In the genomic region with DNA sequence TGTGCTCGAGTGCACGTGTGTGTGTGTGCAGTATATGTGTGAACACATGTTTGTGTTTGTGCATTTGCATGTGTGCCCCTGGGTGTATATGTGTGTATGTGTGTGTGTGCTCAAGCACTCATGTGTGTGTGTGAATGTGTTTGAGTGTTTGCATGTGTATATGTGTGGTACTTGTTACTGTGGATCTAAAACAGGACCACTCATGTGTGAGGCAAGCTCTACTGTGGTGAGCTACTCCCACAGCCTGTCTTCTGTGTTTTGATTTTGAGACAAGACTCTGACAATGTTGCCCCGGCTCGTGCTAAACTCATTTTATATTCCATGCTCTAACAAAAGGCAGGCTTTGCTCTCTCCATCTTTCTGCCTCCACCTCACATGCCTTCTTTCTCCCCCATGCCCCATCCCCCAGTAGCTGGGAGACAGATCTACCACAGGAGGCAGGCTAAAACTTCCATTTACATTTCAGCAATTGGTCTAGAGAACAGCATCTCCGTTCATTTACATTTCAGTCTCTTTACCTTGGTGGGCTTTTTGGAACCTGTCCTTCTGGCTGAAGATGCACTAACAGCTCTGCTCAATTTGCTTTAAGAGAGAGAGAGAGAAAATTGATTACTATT, we compare ENCODE assay signal across 28 mouse cellular contexts.
DNase-seq lines count a peak whose midpoint lies in the region; ATAC-seq and TF ChIP-seq lines count a peak whose summit lies in the region.
"Had no signal": no experiment of that assay in that cellular context is flagged by ENCODE, and none has a peak within 500 bp of the region (broad histone marks: within the 10 kb centered on the region; RNA-seq: fewer than 3 reads in every experiment).

No protein-coding gene starts in this region.

- H3K4me3 ChIP-seq in forebrain, embryonic 12.5 days (replicated peaks): no peak overlapping the region
- H3K4me3 ChIP-seq in forebrain, embryonic 11.5 days (ENCODE audit: low read depth, low read length): no peak overlapping the region
- no peak overlapping the region for H3K4me3 ChIP-seq in midbrain, embryonic 12.5 days
- no peak overlapping the region for H3K4me3 ChIP-seq in midbrain, embryonic 10.5 days
- H3K4me3 ChIP-seq in forebrain, embryonic 14.5 days (ENCODE audit: low read depth, low read length): no peak overlapping the region
- no peak overlapping the region for H3K4me3 ChIP-seq in midbrain, embryonic 15.5 days
- H3K4me3 ChIP-seq in thymus, adult 2 months (ENCODE audit: control insufficient read depth, insufficient read depth, low read length): no peak overlapping the region
- H3K4me3 ChIP-seq: embryonic facial prominence, embryonic 12.5 days; heart, embryonic 12.5 days; hindbrain, embryonic 13.5 days; kidney, embryonic 15.5 days; limb, embryonic 12.5 days; liver, embryonic 15.5 days had no signal

- no peak overlapping the region for H3K4me2 ChIP-seq in forebrain, embryonic 12.5 days
- no peak overlapping the region for H3K4me2 ChIP-seq in forebrain, embryonic 11.5 days (ENCODE audit: low read depth, low read length, severe bottlenecking)
- no peak overlapping the region for H3K4me2 ChIP-seq in midbrain, embryonic 12.5 days (replicated peaks)
- no peak overlapping the region for H3K4me2 ChIP-seq in forebrain, embryonic 14.5 days (ENCODE audit: low read length)
- no peak overlapping the region for H3K4me2 ChIP-seq in midbrain, embryonic 15.5 days
- H3K4me2 ChIP-seq: embryonic facial prominence, embryonic 12.5 days; heart, embryonic 12.5 days; hindbrain, embryonic 13.5 days; kidney, embryonic 15.5 days; limb, embryonic 12.5 days; liver, embryonic 15.5 days; lung, embryonic 14.5 days had no signal

- TF ChIP-seq POLR2A in thymus, adult 2 months (IDR thresholded peaks at IDR 0.05; ENCODE audit: control insufficient read depth, extremely low read depth, insufficient read depth, low read length, poor library complexity): no peak

- ATAC-seq in forebrain, embryonic 12.5 days (ENCODE audit: low FRiP score): 0 out of 2 replicates have a peak, but pooled peaks have one; percentile 30
- no peak for ATAC-seq in forebrain, embryonic 11.5 days (replicated peaks; ENCODE audit: low FRiP score)
- ATAC-seq in midbrain, embryonic 12.5 days (ENCODE audit: low FRiP score, low read depth): peak; percentile 60; the same call in 1 of the 2 replicates
- peak; percentile 60 for ATAC-seq in forebrain, embryonic 14.5 days
- peak; percentile 54 for ATAC-seq in midbrain, embryonic 15.5 days (replicated peaks)
- ATAC-seq: activated CD4-positive, CD25-positive, alpha-beta regulatory T cell, adult 4 months; inflammation-experienced regulatory T-cells, adult 6 months had no signal

- WGBS in forebrain, embryonic 12.5 days: 34% methylated on average over 5 of the region's 5 CpGs
- WGBS in forebrain, embryonic 11.5 days: 41% methylated on average over 5 of the region's 5 CpGs
- WGBS in midbrain, embryonic 12.5 days: 33% methylated on average over 5 of the region's 5 CpGs
- 39% methylated on average over 5 of the region's 5 CpGs for WGBS in midbrain, embryonic 10.5 days
- 46% methylated on average over 5 of the region's 5 CpGs for WGBS in forebrain, embryonic 14.5 days
- 37% methylated on average over 5 of the region's 5 CpGs for WGBS in midbrain, embryonic 15.5 days
- 85% methylated on average over 5 of the region's 5 CpGs for WGBS in thymus, adult 2 months

- 0 out of 2 replicates have a peak overlapping the region, but pooled peaks have one; percentile 3 for H3K27ac ChIP-seq in forebrain, embryonic 12.5 days
- H3K27ac ChIP-seq in forebrain, embryonic 11.5 days (ENCODE audit: low read depth, low read length): no peak overlapping the region
- H3K27ac ChIP-seq in midbrain, embryonic 12.5 days (replicated peaks): 0 out of 2 replicates have a peak overlapping the region, but pooled peaks have one; percentile 35
- no peak overlapping the region for H3K27ac ChIP-seq in midbrain, embryonic 10.5 days (replicated peaks)
- no peak overlapping the region for H3K27ac ChIP-seq in forebrain, embryonic 14.5 days (ENCODE audit: low read depth, low read length)
- H3K27ac ChIP-seq in midbrain, embryonic 15.5 days: peak overlapping the region; percentile 45; the same call in 1 of the 2 replicates
- H3K27ac ChIP-seq in thymus, adult 2 months (ENCODE audit: control insufficient read depth, insufficient read depth, low read length): no peak overlapping the region
- H3K27ac ChIP-seq: embryonic facial prominence, embryonic 12.5 days; hindbrain, embryonic 13.5 days; kidney, embryonic 15.5 days; limb, embryonic 12.5 days; liver, embryonic 15.5 days had no signal

- no peak for DNase-seq in forebrain, embryonic 11.5 days (ENCODE audit: low spot score)
- DNase-seq in midbrain, embryonic 10.5 days (ENCODE audit: low spot score): no peak
- peak; percentile 28 for DNase-seq in forebrain, embryonic 14.5 days (ENCODE audit: low spot score)
- DNase-seq in thymus, adult 2 months: no peak
- no peak for DNase-seq in adrenal gland, adult 8-10 months
- DNase-seq: adrenal gland, adult 2 months; cerebellum, adult 11 months; cerebellum, adult 9-10 months; cerebellum, postnatal 36 days; gastrocnemius, postnatal 25 days; heart, adult 18-20 months; heart, postnatal 4 days; kidney, adult 11 months; kidney, postnatal 25 days; lung, embryonic 14.5 days; lung, postnatal 14 days; right cerebral cortex, postnatal 25 days had no signal

- H3K4me1 ChIP-seq in forebrain, embryonic 12.5 days: peaks cover 10% of the 10 kb centered on the region
- no peaks in the 10 kb centered on the region for H3K4me1 ChIP-seq in forebrain, embryonic 11.5 days (replicated peaks; ENCODE audit: control insufficient read depth, insufficient read depth, low read length)
- H3K4me1 ChIP-seq in midbrain, embryonic 12.5 days: peaks cover 7% of the 10 kb centered on the region; the same call in 1 of the 2 replicates
- peaks cover 25% of the 10 kb centered on the region for H3K4me1 ChIP-seq in midbrain, embryonic 10.5 days
- H3K4me1 ChIP-seq in forebrain, embryonic 14.5 days (ENCODE audit: control insufficient read depth, insufficient read depth, low read length): no peaks in the 10 kb centered on the region
- peaks cover 6% of the 10 kb centered on the region for H3K4me1 ChIP-seq in midbrain, embryonic 15.5 days
- no peaks in the 10 kb centered on the region for H3K4me1 ChIP-seq in thymus, adult 2 months (replicated peaks; ENCODE audit: control insufficient read depth, insufficient read depth, low read length)
- H3K4me1 ChIP-seq: liver, embryonic 15.5 days had no signal

- no peaks in the 10 kb centered on the region for H3K9me3 ChIP-seq in forebrain, embryonic 12.5 days
- no peaks in the 10 kb centered on the region for H3K9me3 ChIP-seq in forebrain, embryonic 11.5 days (ENCODE audit: control insufficient read depth, low read length)
- no peaks in the 10 kb centered on the region for H3K9me3 ChIP-seq in midbrain, embryonic 12.5 days
- no peaks in the 10 kb centered on the region for H3K9me3 ChIP-seq in midbrain, embryonic 10.5 days (replicated peaks)
- H3K9me3 ChIP-seq in forebrain, embryonic 14.5 days (replicated peaks; ENCODE audit: control insufficient read depth, low read length): no peaks in the 10 kb centered on the region
- H3K9me3 ChIP-seq in midbrain, embryonic 15.5 days: no peaks in the 10 kb centered on the region
- H3K9me3 ChIP-seq: embryonic facial prominence, embryonic 12.5 days; heart, embryonic 12.5 days; hindbrain, embryonic 13.5 days; kidney, embryonic 15.5 days; liver, embryonic 15.5 days had no signal

- no peak for TF ChIP-seq CTCF in thymus, adult 2 months (IDR thresholded peaks at IDR 0.05; ENCODE audit: borderline replicate concordance, control insufficient read depth, extremely low read depth, insufficient read depth, low read length, poor library complexity)

- H3K36me3 ChIP-seq in forebrain, embryonic 12.5 days (replicated peaks): no peaks in the 10 kb centered on the region
- no peaks in the 10 kb centered on the region for H3K36me3 ChIP-seq in forebrain, embryonic 11.5 days (ENCODE audit: control insufficient read depth, insufficient read depth, low read length)
- no peaks in the 10 kb centered on the region for H3K36me3 ChIP-seq in midbrain, embryonic 12.5 days
- no peaks in the 10 kb centered on the region for H3K36me3 ChIP-seq in midbrain, embryonic 10.5 days
- no peaks in the 10 kb centered on the region for H3K36me3 ChIP-seq in forebrain, embryonic 14.5 days (ENCODE audit: control insufficient read depth, insufficient read depth, low read length)
- H3K36me3 ChIP-seq in midbrain, embryonic 15.5 days (replicated peaks): no peaks in the 10 kb centered on the region
- H3K36me3 ChIP-seq in thymus, adult 2 months (ENCODE audit: control insufficient read depth, insufficient read depth, low read length): no peaks in the 10 kb centered on the region
- H3K36me3 ChIP-seq: embryonic facial prominence, embryonic 12.5 days; heart, embryonic 12.5 days; hindbrain, embryonic 13.5 days; kidney, embryonic 15.5 days; limb, embryonic 12.5 days; liver, embryonic 15.5 days had no signal

- H3K27me3 ChIP-seq in forebrain, embryonic 12.5 days: no peaks in the 10 kb centered on the region
- H3K27me3 ChIP-seq in forebrain, embryonic 11.5 days (ENCODE audit: control insufficient read depth, insufficient read depth, low read length): no peaks in the 10 kb centered on the region
- H3K27me3 ChIP-seq in midbrain, embryonic 12.5 days: no peaks in the 10 kb centered on the region
- no peaks in the 10 kb centered on the region for H3K27me3 ChIP-seq in midbrain, embryonic 10.5 days (ENCODE audit: low read depth, poor library complexity, severe bottlenecking)
- H3K27me3 ChIP-seq in forebrain, embryonic 14.5 days (replicated peaks; ENCODE audit: control insufficient read depth, insufficient read depth, low read length): no peaks in the 10 kb centered on the region
- H3K27me3 ChIP-seq in midbrain, embryonic 15.5 days (replicated peaks): no peaks in the 10 kb centered on the region
- no peaks in the 10 kb centered on the region for H3K27me3 ChIP-seq in thymus, adult 2 months (ENCODE audit: control insufficient read depth, insufficient read depth, low read length)
- H3K27me3 ChIP-seq: embryonic facial prominence, embryonic 12.5 days; hindbrain, embryonic 13.5 days; kidney, embryonic 15.5 days; limb, embryonic 12.5 days; liver, embryonic 15.5 days had no signal

- no peak overlapping the region for H3K9ac ChIP-seq in forebrain, embryonic 12.5 days
- H3K9ac ChIP-seq in forebrain, embryonic 11.5 days (ENCODE audit: low read length): no peak overlapping the region
- no peak overlapping the region for H3K9ac ChIP-seq in midbrain, embryonic 12.5 days (replicated peaks)
- no peak overlapping the region for H3K9ac ChIP-seq in forebrain, embryonic 14.5 days (ENCODE audit: low read length)
- H3K9ac ChIP-seq in midbrain, embryonic 15.5 days: no peak overlapping the region
- H3K9ac ChIP-seq: embryonic facial prominence, embryonic 12.5 days; heart, embryonic 12.5 days; hindbrain, embryonic 13.5 days; kidney, embryonic 15.5 days; limb, embryonic 12.5 days; liver, embryonic 15.5 days; lung, embryonic 14.5 days had no signal

Comparison
In these comparisons a context has a peak if more than half of its experiments do, and no peak if none do; other contexts are left out.
1. H3K27ac ChIP-seq: peak in forebrain, embryonic 12.5 days (single experiment), midbrain, embryonic 12.5 days (single experiment) and midbrain, embryonic 15.5 days (single experiment); none in forebrain, embryonic 11.5 days (single experiment), midbrain, embryonic 10.5 days (single experiment), forebrain, embryonic 14.5 days (single experiment) and thymus, adult 2 months (single experiment).